Mouse (Mus musculus) liver, embryonic 16.5 days (tissue): ENCODE data around the gene Uba6. TPM values are rescaled to one million over a fixed set of nuclear protein-coding genes. Genes with fewer than 3 reads are reported as not detected.

ENCODE experiments used
- ATAC-seq: fragments of 200-750 bp; cut with Nextera tagmentation; 2 replicates; pipeline ENCODE4 v1.8.0; 2017; ENCODE audit warnings: low read depth, mild to moderate bottlenecking, moderate number of reproducible peaks, moderate library complexity
- H3K27ac ChIP-seq: fragments of 300-500 bp; sonication (generic); 2 replicates; pipeline ENCODE4 v1.5.1; 2014; ENCODE audit warnings: mild to moderate bottlenecking, low read length
- H3K27me3 ChIP-seq: fragments of 300-500 bp; sonication (generic); 2 replicates; pipeline ENCODE4 v1.6.1; 2014; ENCODE audit warnings: low read depth, low read length, mixed read lengths; ENCODE audit not compliant: control insufficient read depth, insufficient read depth
- H3K36me3 ChIP-seq: fragments of 300-500 bp; sonication (generic); 2 replicates; pipeline ENCODE4 v1.6.1; 2014; ENCODE audit warnings: mild to moderate bottlenecking; ENCODE audit not compliant: control insufficient read depth, insufficient read depth
- H3K4me1 ChIP-seq: fragments of 300-500 bp; sonication (generic); 2 replicates; pipeline ENCODE4 v1.6.1; 2014; ENCODE audit warnings: low read depth, low read length, mixed read lengths; ENCODE audit not compliant: control insufficient read depth
- H3K4me2 ChIP-seq: fragments of 300-500 bp; sonication (generic); 2 replicates; pipeline ENCODE4 v1.6.1; 2014; ENCODE audit warnings: low read depth, low read length, mixed read lengths
- H3K4me3 ChIP-seq: fragments of 300-500 bp; sonication (generic); 2 replicates; pipeline ENCODE4 v1.5.1; 2014; ENCODE audit warnings: low read depth, mild to moderate bottlenecking, low read length
- H3K9ac ChIP-seq: fragments of 300-500 bp; sonication (generic); 2 replicates; pipeline ENCODE4 v1.6.1; 2014; ENCODE audit warnings: low read depth, low read length
- H3K9me3 ChIP-seq: fragments of 300-500 bp; sonication (generic); replicated peaks from 2 replicates; pipeline ENCODE4 v1.6.1; 2016; ENCODE audit warnings: low read length; ENCODE audit not compliant: control insufficient read depth
- WGBS: fragments of 180-500 bp; shearing (Covaris S2); extraction: QIAGEN DNeasy Blood & Tissue Kit; methylation state at CpG from one replicate; pipeline ENCODE4 v1.1.7; 2014; ENCODE audit not compliant: insufficient replicate concordance; 5-methylcytosine and 5-hydroxymethylcytosine counted together
- polyA plus RNA-seq: library from polyadenylated mRNA; unstranded; fragments of >200 nt; fragmentation: Nextera tagmentation; extraction: Ambion mirVana; gene quantifications from 2 replicates; pipeline ENCODE4 v1.2.1, GENCODE M21; 2015

Gene Uba6
- polyA plus RNA-seq, 1 experiment from 2014 or later = 3.4 TPM

GRCm38 (mm10) chr5:86128749-86129148, 43.9 kb downstream of the Uba6 start:
- H3K27me3 ChIP-seq = no peaks in the 10 kb centered on the region
- peaks cover 2% of the 10 kb centered on the region; the same call in 1 of the 2 replicates for H3K36me3 ChIP-seq
- ATAC-seq = no peak
- no peaks in the 10 kb centered on the region for H3K9me3 ChIP-seq
- H3K4me1 ChIP-seq = no peaks in the 10 kb centered on the region
- no peak overlapping the region for H3K27ac ChIP-seq
- H3K4me3 ChIP-seq = no peak overlapping the region
- 83% methylated on average over 1 of the region's 1 CpGs for WGBS
- no peak overlapping the region for H3K4me2 ChIP-seq
- no peak overlapping the region for H3K9ac ChIP-seq

GRCm38 (mm10) chr5:86118457-86119094, 54.0 kb downstream of the Uba6 start:
- 75% methylated on average over 9 of the region's 9 CpGs for WGBS
- Histone ChIP-seq H3K27me3 (no peaks in the 10 kb centered on the region), H3K36me3 (peaks cover 5% of the 10 kb centered on the region; the same call in 1 of the 2 replicates), H3K4me1 (no peaks in the 10 kb centered on the region), H3K9me3 (no peaks in the 10 kb centered on the region), H3K27ac (no peak overlapping the region), H3K4me2 (no peak overlapping the region), H3K9ac (no peak overlapping the region), H3K4me3 (no peak overlapping the region)
- ATAC-seq = no peak

- no peak overlapping the region for H3K9ac ChIP-seq
- no peak for ATAC-seq
- no peaks in the 10 kb centered on the region for H3K9me3 ChIP-seq
- 50% methylated on average over 1 of the region's 1 CpGs for WGBS
- H3K4me1 ChIP-seq = no peaks in the 10 kb centered on the region
- no peak overlapping the region for H3K4me3 ChIP-seq
- no peak overlapping the region for H3K27ac ChIP-seq
- H3K4me2 ChIP-seq = no peak overlapping the region
- H3K27me3 ChIP-seq = no peaks in the 10 kb centered on the region
- peaks cover 5% of the 10 kb centered on the region; the same call in 1 of the 2 replicates for H3K36me3 ChIP-seq
Measured at GRCm38 (mm10) chr5:86113997-86114396, 58.6 kb downstream of the Uba6 start.

GRCm38 (mm10) chr5:86113037-86113436, 59.6 kb downstream of the Uba6 start:
- Histone ChIP-seq H3K9me3 (no peaks in the 10 kb centered on the region), H3K27me3 (no peaks in the 10 kb centered on the region), H3K9ac (no peak overlapping the region), H3K4me3 (no peak overlapping the region), H3K36me3 (no peaks in the 10 kb centered on the region; the same call in 1 of the 2 replicates), H3K4me2 (no peak overlapping the region), H3K4me1 (no peaks in the 10 kb centered on the region), H3K27ac (no peak overlapping the region)
- no peak for ATAC-seq
- WGBS = 66% methylated on average over 2 of the region's 2 CpGs

GRCm38 (mm10) chr5:86111074-86111473, 61.5 kb downstream of the Uba6 start:
- Histone ChIP-seq H3K9ac (no peak overlapping the region), H3K9me3 (no peaks in the 10 kb centered on the region), H3K36me3 (no peaks in the 10 kb centered on the region; the same call in 1 of the 2 replicates), H3K27ac (no peak overlapping the region), H3K4me2 (no peak overlapping the region), H3K27me3 (no peaks in the 10 kb centered on the region), H3K4me1 (no peaks in the 10 kb centered on the region), H3K4me3 (no peak overlapping the region)
- 73% methylated on average over 1 of the region's 1 CpGs for WGBS
- no peak for ATAC-seq

- 59% methylated on average over 2 of the region's 2 CpGs for WGBS
- no peaks in the 10 kb centered on the region; the same call in 1 of the 2 replicates for H3K36me3 ChIP-seq
- H3K9ac ChIP-seq = no peak overlapping the region
- no peak overlapping the region for H3K4me3 ChIP-seq
- no peaks in the 10 kb centered on the region for H3K27me3 ChIP-seq
- ATAC-seq = no peak
- H3K4me1 ChIP-seq = no peaks in the 10 kb centered on the region
- no peak overlapping the region for H3K27ac ChIP-seq
- no peak overlapping the region for H3K4me2 ChIP-seq
- no peaks in the 10 kb centered on the region for H3K9me3 ChIP-seq
Measured at GRCm38 (mm10) chr5:86106610-86107009, 66.0 kb downstream of the Uba6 start.

- Histone ChIP-seq H3K4me2 (no peak overlapping the region), H3K4me3 (no peak overlapping the region), H3K9me3 (no peaks in the 10 kb centered on the region), H3K36me3 (no peaks in the 10 kb centered on the region), H3K27me3 (no peaks in the 10 kb centered on the region), H3K9ac (no peak overlapping the region), H3K27ac (no peak overlapping the region), H3K4me1 (no peaks in the 10 kb centered on the region)
- no peak for ATAC-seq
- WGBS = 73% methylated on average over 2 of the region's 2 CpGs
Measured at GRCm38 (mm10) chr5:86102176-86102575, 70.4 kb downstream of the Uba6 start.

GRCm38 (mm10) chr5:86100621-86101020, 72.0 kb downstream of the Uba6 start:
- Histone ChIP-seq H3K27ac (no peak overlapping the region), H3K36me3 (no peaks in the 10 kb centered on the region), H3K9ac (no peak overlapping the region), H3K9me3 (no peaks in the 10 kb centered on the region), H3K27me3 (no peaks in the 10 kb centered on the region), H3K4me1 (no peaks in the 10 kb centered on the region), H3K4me3 (no peak overlapping the region), H3K4me2 (no peak overlapping the region)
- ATAC-seq = no peak
- 44% methylated on average over 3 of the region's 3 CpGs for WGBS

GRCm38 (mm10) chr5:86098988-86099387, 73.6 kb downstream of the Uba6 start:
- no peak overlapping the region for H3K4me2 ChIP-seq
- no peak overlapping the region for H3K4me3 ChIP-seq
- H3K27me3 ChIP-seq = no peaks in the 10 kb centered on the region
- H3K27ac ChIP-seq = no peak overlapping the region
- WGBS = 27% methylated on average over 3 of the region's 3 CpGs
- H3K36me3 ChIP-seq = no peaks in the 10 kb centered on the region
- H3K4me1 ChIP-seq = no peaks in the 10 kb centered on the region; the same call in 1 of the 2 replicates
- H3K9ac ChIP-seq = no peak overlapping the region
- no peaks in the 10 kb centered on the region for H3K9me3 ChIP-seq
- no peak for ATAC-seq
